Mouse (Mus musculus) gastrocnemius, adult 8-10 months (tissue): Measurements from ENCODE around the gene Col4a1. TPM values are rescaled to one million over a fixed set of nuclear protein-coding genes. Genes with fewer than 3 reads are reported as not detected.

Experiments used
- DNase-seq, 2 experiments: peaks; one replicate each; pipeline ENCODE4 v3.0.0; 2022; ENCODE audit warnings: low spot score in 2 of 2
- total RNA-seq, 4 experiments: library from RNA; stranded (reverse); gene quantifications; 2 replicates each; pipeline ENCODE4 v1.2.4; 2022

Col4a1 gene
- total RNA-seq, 4 experiments from 2014 or later = 27.4 to 61.7 (median 46.3) TPM

GRCm38 (mm10) chr8:11182606-11183005, 130.0 kb downstream of the Col4a1 start:
- DNase-seq = no peak

GRCm38 (mm10) chr8:11182148-11182484, 130.5 kb downstream of the Col4a1 start:
- DNase-seq = no peak

DNA sequence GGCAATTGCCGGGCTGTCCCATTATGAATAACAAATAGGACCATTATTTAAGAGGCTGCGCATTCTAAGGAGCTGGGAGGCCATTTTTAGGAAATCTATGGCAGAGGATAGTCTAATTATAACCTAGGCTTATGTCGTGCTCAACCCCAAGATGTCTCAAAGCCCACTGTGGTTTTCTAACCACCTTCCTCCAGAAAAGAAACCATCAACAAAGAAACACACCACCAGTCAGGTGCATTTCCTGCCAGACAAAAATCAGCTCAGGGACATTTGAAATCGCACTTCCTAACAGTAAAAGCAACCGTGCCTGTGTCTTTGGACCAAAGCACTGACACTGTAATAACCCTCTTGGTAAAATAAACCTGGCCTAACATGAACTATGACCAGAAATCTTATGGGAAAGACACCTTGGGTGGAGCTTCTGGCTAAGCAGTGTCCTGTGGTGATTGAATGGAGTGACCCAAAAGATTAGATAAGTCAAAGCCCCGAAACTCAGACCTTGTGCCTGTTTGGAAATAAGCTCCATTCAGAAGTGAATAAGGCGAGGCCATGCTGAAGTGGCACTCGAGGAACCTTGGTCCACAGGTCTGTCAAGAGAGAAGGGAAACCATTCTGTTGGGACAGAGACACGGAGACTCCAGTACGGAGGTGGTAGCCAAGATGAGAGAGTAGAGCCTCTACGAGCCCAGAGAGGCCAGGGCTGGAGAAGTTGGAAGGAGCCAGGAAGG, 131.0 kb downstream of the Col4a1 start:
- no peak for DNase-seq

GRCm38 (mm10) chr8:11179869-11180268, 132.8 kb downstream of the Col4a1 start:
- DNase-seq = no peak

- DNase-seq = no peak
Observed at GRCm38 (mm10) chr8:11176393-11176792, 136.2 kb downstream of the Col4a1 start.

DNA sequence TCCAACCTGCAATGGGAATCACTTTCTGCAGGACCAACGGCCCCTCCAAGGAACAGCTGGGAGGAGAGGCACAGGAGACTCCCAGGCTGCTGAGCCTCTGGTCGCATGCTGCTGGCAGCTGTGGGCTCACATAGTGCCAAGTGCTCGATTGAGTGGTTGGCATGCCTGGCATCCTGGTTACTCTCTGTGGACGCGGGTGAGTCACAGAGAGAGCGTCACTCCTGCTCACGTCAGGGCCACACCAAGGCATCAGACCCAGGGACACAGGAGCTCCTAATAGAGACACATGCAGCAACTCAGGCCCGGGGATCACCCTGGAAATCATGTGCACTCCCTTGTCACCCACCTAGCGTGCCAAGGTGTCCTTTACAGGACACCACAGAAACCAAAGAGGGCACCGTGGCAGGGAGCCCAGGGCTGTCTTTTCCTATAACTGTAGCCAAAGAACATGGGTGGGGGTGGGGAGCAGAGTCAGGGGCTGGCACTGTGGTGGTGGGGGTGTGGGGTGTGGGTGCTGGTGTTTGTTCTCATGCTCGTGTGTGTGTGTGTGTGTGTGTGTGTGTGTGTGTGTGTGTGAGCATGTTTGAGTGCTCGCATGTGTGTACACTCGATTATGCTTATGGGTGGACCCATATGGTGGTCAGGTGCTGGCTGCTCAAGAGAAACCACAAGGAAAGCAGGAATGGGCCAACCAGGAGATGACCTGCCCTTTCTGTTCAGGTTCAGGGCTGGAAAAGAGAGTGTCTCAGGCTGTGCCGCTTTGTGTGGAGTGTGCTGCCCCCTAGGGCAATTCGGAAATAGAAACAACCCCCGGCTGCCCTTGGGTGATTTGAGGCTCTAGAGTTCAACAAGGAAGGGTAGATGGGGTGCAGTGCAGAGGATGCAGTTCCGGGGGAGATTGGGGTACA, 139.1 kb downstream of the Col4a1 start:
- DNase-seq = peak; percentile 57 to 75

- DNase-seq = peak; percentile 72 to 83
Observed at GRCm38 (mm10) chr8:11171526-11171925, 141.1 kb downstream of the Col4a1 start.

DNA sequence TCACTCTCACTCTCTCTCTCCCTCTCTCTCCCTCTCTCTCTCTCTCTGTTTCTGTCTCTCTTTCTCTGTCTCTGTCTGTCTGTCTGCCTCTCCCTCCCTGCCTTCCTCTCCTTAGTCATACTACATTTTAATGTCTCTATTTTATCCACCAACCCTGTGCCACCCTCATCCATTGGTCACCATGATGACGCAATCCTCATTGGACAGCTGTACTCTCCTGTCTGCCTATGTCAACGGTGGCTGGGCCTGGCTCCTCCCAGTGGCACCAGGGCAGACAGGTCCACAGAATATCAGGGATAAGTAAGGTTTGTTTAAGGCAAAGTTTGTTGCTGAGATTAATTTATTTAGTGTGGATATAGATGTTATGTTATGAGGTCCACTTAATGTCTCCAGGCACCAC, 143.2 kb downstream of the Col4a1 start:
- DNase-seq = no peak

DNA sequence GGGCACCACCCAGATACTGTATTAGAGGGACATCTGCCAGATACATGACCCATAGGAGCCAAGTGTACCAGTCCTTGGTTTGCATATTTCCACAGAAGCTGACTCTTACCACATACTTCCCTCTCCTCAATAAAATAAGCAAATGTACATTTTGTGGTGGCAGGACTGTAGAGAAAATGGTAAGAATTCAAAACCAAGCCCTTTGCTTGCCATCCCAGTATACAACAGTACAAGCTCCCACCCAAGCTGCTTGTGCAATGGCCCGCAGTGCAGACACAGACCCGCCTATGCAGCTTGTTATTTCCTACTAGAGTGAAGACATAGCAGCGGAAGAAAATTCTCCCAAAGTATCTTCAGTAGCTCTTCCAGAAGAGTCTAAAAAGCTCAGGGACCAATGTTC, 143.8 kb downstream of the Col4a1 start:
- DNase-seq = no peak

GRCm38 (mm10) chr8:11167955-11168354, 144.7 kb downstream of the Col4a1 start:
- DNase-seq = no peak

GRCm38 (mm10) chr8:11165592-11165991, 147.0 kb downstream of the Col4a1 start:
- DNase-seq = no peak

GRCm38 (mm10) chr8:11156319-11156692, 156.3 kb downstream of the Col4a1 start:
- DNase-seq = no peak

DNA sequence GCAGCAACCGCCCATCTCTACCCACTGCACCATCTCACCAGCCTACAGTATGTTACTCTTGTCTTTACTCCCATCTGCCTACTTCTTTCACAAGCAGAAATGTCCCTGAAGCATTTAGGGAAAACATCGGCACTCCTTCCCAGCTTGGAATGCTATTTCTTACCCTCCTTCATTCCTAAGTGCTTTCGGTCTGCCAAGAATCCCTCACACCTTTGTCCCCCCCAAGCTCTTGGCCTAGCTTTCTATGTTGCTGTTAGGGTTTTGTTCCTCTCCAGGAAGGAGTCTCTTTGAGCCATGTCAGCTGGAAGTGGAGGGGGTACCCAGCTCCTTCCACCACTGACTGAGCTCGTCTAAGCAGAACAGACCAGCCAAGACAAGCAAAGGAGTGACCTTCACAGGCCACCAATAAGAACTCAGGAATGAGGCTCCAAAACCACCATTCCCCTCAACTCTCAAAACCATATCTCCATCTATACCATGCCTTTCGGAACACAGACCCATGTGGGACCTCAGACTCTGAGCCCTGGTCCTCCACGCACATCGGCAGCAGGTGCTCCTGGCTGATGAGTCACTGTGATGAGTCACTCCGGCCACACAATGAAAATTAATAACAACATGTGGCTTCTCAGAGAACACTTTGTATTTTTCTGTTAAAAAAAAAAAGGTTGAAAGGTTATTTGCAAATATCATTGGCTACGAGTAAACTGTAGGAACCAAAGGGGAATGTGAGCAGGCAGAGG, 156.9 kb downstream of the Col4a1 start:
- DNase-seq = no peak

DNA sequence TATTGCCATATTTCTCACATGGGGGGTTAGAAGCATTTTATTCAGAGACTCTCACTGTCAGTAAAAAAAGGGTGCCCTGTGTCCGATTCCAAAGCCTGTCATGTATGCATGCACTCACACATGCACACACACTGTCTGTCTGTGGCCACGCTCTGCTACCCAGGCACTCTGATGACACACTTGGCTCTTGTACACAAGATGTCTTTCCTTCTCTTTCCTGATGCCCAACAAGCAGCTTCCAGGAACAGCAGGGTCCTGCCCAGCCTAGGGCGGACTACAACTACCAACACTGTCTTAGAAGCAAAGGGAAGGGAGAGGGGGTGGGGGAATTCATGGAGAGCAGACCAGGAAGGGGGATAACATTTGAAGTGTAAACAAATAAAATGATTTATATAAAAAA, 162.4 kb downstream of the Col4a1 start:
- no peak for DNase-seq

DNA sequence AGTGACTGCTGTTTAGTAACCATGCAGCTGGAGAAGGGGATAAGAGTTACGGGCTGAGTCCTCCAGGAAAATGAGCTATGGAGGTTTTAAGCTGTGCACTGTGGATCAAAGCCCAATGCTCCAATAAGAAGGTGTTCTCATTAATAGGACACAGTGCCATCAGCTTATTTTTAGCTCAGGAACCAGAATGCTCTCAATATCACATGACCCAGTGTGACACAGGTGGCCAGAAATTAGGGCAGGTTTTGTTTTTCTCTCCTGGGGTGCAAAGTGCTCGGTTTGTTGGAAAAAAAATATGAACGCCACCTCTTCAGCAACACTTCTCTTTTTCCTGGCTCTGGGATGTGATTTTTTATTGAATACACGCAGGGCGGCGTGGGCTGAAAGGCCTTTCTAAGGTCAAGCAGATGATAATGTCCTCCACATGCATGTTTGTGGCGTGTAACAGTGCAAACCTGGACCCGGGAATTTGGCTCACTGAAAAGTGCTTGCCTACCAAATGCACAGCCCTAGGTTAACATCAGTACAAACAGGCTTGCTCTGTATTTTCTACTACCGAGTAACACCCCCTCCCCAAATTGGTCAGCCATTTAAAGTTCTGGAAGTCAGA, 163.3 kb downstream of the Col4a1 start:
- DNase-seq = no peak

GRCm38 (mm10) chr8:11148797-11149196, 163.8 kb downstream of the Col4a1 start:
- no peak for DNase-seq

Other genes starting within 250 kb of the Col4a1 start
- gene Col4a2, start within 50 bp of the Col4a1 start, total RNA-seq = 10 to 100 TPM; 17.8 to 38.4 (median 26.0) TPM
- gene Rab20, start 165.9 kb upstream of the Col4a1 start, total RNA-seq = 1 to 10 TPM; 3.8 to 5.2 (median 4.3) TPM
- 10 to 100 TPM; 23.8 to 29.1 (median 26.4) TPM for gene Naxd, start 184.7 kb upstream of the Col4a1 start, total RNA-seq
- 10 to 100 TPM; 14.9 to 17.4 (median 17.0) TPM for gene Cars2, start 238.0 kb upstream of the Col4a1 start, total RNA-seq
- 10 to 100 TPM; 10.9 to 13.4 (median 12.5) TPM for gene Ing1, start 242.7 kb upstream of the Col4a1 start, total RNA-seq